In the genomic region with DNA sequence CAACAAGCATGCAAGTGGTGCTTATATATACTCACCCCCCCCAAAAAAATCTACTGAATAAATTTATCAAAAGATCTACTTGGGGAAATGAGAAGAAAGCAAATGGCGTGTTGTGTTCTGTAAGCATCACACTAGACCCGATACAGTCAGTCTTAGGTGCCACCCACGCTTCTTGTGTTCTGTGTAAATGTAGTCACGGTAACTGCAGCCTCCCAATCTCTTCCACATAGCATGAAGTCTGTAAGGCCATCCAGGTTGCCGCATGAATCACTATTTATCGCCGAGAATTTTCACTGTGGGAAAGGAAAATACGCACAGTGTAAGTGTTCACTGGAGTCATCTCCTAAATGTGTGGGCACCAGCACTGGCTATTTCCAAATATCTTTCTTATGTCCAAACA, we compare ENCODE assay signal across 19 mouse cellular contexts. TPM values are rescaled to one million over a fixed set of nuclear protein-coding genes. Genes with fewer than 3 reads are reported as not detected.
"Had no signal": no experiment of that assay in that cellular context is flagged by ENCODE, and none has a peak within 500 bp of the region (broad histone marks: within the 10 kb centered on the region; RNA-seq: fewer than 3 reads in every experiment).

No protein-coding gene starts in this region.

- ATAC-seq: lung, postnatal 0 days; midbrain, embryonic 13.5 days; midbrain, embryonic 15.5 days had no signal

- H3K4me2 ChIP-seq: lung, embryonic 15.5 days; midbrain, embryonic 11.5 days; midbrain, embryonic 13.5 days; midbrain, embryonic 15.5 days; neural tube, embryonic 12.5 days; stomach, embryonic 15.5 days had no signal

- H3K27me3 ChIP-seq: lung, embryonic 15.5 days; midbrain, embryonic 13.5 days; midbrain, embryonic 15.5 days; neural tube, embryonic 12.5 days; stomach, embryonic 15.5 days had no signal

- H3K9ac ChIP-seq: lung, embryonic 15.5 days; midbrain, embryonic 13.5 days; midbrain, embryonic 15.5 days; neural tube, embryonic 12.5 days; stomach, embryonic 15.5 days had no signal

- DNase-seq: lung, adult 2 months; lung, postnatal 14 days; lung, postnatal 36 days; right cerebral cortex, postnatal 14 days; thymus, adult 2 months; thymus, postnatal 25 days; thymus, postnatal 4 days had no signal

- H3K27ac ChIP-seq: lung, embryonic 15.5 days; macrophage; midbrain, embryonic 13.5 days; midbrain, embryonic 15.5 days; neural tube, embryonic 12.5 days; stomach, embryonic 15.5 days; stomach, postnatal 0 days had no signal

- H3K36me3 ChIP-seq: lung, embryonic 15.5 days; midbrain, embryonic 13.5 days; midbrain, embryonic 15.5 days; neural tube, embryonic 12.5 days; stomach, embryonic 15.5 days had no signal

- H3K9me3 ChIP-seq: lung, embryonic 15.5 days; midbrain, embryonic 13.5 days; midbrain, embryonic 15.5 days; neural tube, embryonic 12.5 days; stomach, embryonic 15.5 days had no signal

- H3K4me3 ChIP-seq: lung, embryonic 15.5 days; megakaryocyte, embryonic 14.5 days; midbrain, embryonic 13.5 days; midbrain, embryonic 15.5 days; neural tube, embryonic 12.5 days; stomach, embryonic 15.5 days had no signal

RNA-seq across cellular contexts. Expression of gene D630003M21Rik, which starts 45.8 kb away (rescaled TPM):
- total RNA-seq: monocyte, adult 5-6 weeks; neutrophil, adult 5-6 weeks had no signal
- polyA plus RNA-seq: macrophage had no signal
